Mouse (Mus musculus): ENCODE results near the gene P3h3.
"Not testable (repeated sequence)": the region's sequence is repeated elsewhere in the genome, so short reads cannot be mapped to it uniquely, and the experiment has no call there.

P3h3 gene

DNA sequence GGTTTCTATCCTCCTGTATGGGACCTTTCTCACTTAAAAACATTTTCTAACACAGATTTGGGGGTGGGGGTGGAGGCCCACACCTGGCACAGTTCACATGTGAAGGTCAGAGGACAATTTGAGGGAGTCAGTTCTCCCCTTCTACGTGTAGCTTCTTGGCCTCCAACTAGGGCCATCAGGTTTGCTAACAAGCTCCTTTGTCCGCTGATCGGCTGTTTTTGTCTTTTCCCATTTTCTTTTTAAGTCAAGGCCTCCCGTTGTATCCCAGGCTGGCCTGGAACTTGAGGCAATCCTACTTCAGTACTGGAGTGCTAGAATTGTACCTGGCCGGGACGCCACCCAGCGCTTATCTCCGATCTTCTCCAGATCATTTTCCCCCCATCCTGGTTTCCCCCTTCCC lies 25.9 kb downstream of the P3h3 start:
- Histone ChIP-seq H3K4me3 (replicated peaks; ENCODE audit: low read length) (peak overlapping the region; percentile 98), H3K9me3 (ENCODE audit: low read length) (no peaks in the 10 kb centered on the region), H3K27me3 (ENCODE audit: insufficient read depth, low read length) (no peaks in the 10 kb centered on the region), H3K36me3 (ENCODE audit: insufficient read depth, low read length) (peaks cover 58% of the 10 kb centered on the region), H3K4me1 (replicated peaks; ENCODE audit: low read depth, low read length) (peaks cover 79% of the 10 kb centered on the region)
- no peak for TF ChIP-seq CTCF (conservative IDR thresholded peaks at IDR 0.05; ENCODE audit: low read length)
- TF ChIP-seq POU5F1 (IDR thresholded peaks at IDR 0.05; ENCODE audit: borderline replicate concordance, low read length): no peak
- TF ChIP-seq NANOG (IDR thresholded peaks at IDR 0.05; ENCODE audit: borderline replicate concordance, low read length): peak; percentile 99

DNA sequence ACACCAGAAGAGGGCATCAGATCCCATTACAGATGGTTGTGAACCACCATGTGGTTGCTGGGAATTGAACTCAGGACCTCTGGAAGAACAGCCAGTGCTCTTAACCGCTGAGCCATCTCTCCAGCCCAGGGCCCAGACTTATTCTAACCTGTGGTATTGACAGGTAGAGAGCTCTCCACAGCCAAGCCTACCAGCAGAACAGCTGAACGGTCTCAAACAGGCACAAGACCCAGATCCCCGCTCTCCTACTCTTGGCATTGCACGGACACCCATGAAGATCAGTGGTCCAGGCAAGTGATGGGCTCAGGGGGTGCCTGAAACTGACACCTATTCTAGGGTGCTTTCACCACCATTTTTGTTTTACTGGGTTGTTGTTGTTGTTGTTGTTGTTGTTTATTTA lies 26.4 kb downstream of the P3h3 start:
- H3K36me3 ChIP-seq (ENCODE audit: insufficient read depth, low read length): peaks cover 63% of the 10 kb centered on the region
- H3K9me3 ChIP-seq (ENCODE audit: low read length); H3K27me3 ChIP-seq (ENCODE audit: insufficient read depth, low read length): not testable (repeated sequence)
- peak overlapping the region; percentile 98 for H3K4me3 ChIP-seq (replicated peaks; ENCODE audit: low read length)
- H3K4me1 ChIP-seq (replicated peaks; ENCODE audit: low read depth, low read length): peaks cover 76% of the 10 kb centered on the region

- Histone ChIP-seq H3K4me1 (replicated peaks; ENCODE audit: low read depth, low read length) (peaks cover 64% of the 10 kb centered on the region), H3K4me3 (replicated peaks; ENCODE audit: low read length) (peak overlapping the region; percentile 98), H3K36me3 (ENCODE audit: insufficient read depth, low read length) (peaks cover 66% of the 10 kb centered on the region), H3K27me3 (ENCODE audit: insufficient read depth, low read length) (no peaks in the 10 kb centered on the region), H3K9me3 (ENCODE audit: low read length) (no peaks in the 10 kb centered on the region)
- TF ChIP-seq POU5F1 (IDR thresholded peaks at IDR 0.05; ENCODE audit: borderline replicate concordance, low read length): no peak
- TF ChIP-seq NANOG (IDR thresholded peaks at IDR 0.05; ENCODE audit: borderline replicate concordance, low read length): no peak
- no peak for TF ChIP-seq CTCF (conservative IDR thresholded peaks at IDR 0.05; ENCODE audit: low read length)
These were observed 27.5 kb downstream of the P3h3 start for GRCm38 (mm10) chr6:124829799-124830700.

- H3K9me3 ChIP-seq (ENCODE audit: low read length): no peaks in the 10 kb centered on the region
- H3K4me3 ChIP-seq (replicated peaks; ENCODE audit: low read length): peak within 1 kb of the TSS; percentile 98
- TF ChIP-seq POU5F1 (IDR thresholded peaks at IDR 0.05; ENCODE audit: borderline replicate concordance, low read length) (no peak), NANOG (IDR thresholded peaks at IDR 0.05; ENCODE audit: borderline replicate concordance, low read length) (peak; percentile 41; the same call in 1 of the 2 replicates), CTCF (conservative IDR thresholded peaks at IDR 0.05; ENCODE audit: low read length) (no peak)
- H3K27me3 ChIP-seq (ENCODE audit: insufficient read depth, low read length): no peaks in the 10 kb centered on the region
- peaks cover 66% of the 10 kb centered on the region for H3K36me3 ChIP-seq (ENCODE audit: insufficient read depth, low read length)
- H3K4me1 ChIP-seq (replicated peaks; ENCODE audit: low read depth, low read length): peaks cover 55% of the 10 kb centered on the region
These were observed 28.4 kb downstream of the P3h3 start, which contains the start of the genes Usp5 and Cdca3 for GRCm38 (mm10) chr6:124828868-124829798. Usp5 (minus strand) TSS chr6:124829484. Cdca3 (plus strand) TSS chr6:124829547.

DNA sequence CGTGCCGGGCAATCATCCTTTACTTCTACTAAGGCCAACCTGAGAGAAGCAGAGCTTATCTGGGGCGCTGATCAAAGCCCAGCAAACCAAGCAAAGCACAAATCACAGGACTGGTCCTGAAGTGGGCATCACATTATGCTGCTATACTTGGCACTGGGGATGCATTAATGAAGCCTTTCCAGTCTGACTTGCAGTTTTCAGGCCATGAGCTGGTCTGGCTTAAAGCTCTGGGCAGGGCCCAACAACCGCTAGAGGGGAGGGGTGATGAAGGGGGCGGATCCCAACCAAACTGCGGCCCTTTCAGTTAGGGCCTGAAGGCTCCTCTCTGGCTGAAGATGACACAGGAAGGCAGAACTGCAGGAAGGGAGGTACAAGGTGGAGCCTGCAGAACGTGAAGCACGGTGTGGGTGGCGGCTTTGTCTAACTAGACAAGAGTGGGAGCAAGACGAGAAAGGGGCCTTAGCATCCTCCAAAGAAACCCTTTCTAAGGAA lies 29.4 kb downstream of the P3h3 start:
- H3K4me1 ChIP-seq (replicated peaks; ENCODE audit: low read depth, low read length): peaks cover 47% of the 10 kb centered on the region
- peak overlapping the region; percentile 98 for H3K4me3 ChIP-seq (replicated peaks; ENCODE audit: low read length)
- no peaks in the 10 kb centered on the region for H3K27me3 ChIP-seq (ENCODE audit: insufficient read depth, low read length)
- H3K9me3 ChIP-seq (ENCODE audit: low read length): no peaks in the 10 kb centered on the region
- H3K36me3 ChIP-seq (ENCODE audit: insufficient read depth, low read length): peaks cover 66% of the 10 kb centered on the region
- no peak for TF ChIP-seq POU5F1 (IDR thresholded peaks at IDR 0.05; ENCODE audit: borderline replicate concordance, low read length)
- TF ChIP-seq NANOG (IDR thresholded peaks at IDR 0.05; ENCODE audit: borderline replicate concordance, low read length): no peak
- no peak for TF ChIP-seq CTCF (conservative IDR thresholded peaks at IDR 0.05; ENCODE audit: low read length)

GRCm38 (mm10) chr6:124822049-124822448 lies 35.5 kb downstream of the P3h3 start:
- Histone ChIP-seq H3K4me1 (replicated peaks; ENCODE audit: low read depth, low read length) (peaks cover 21% of the 10 kb centered on the region), H3K36me3 (ENCODE audit: insufficient read depth, low read length) (peaks cover 100% of the 10 kb centered on the region), H3K9me3 (ENCODE audit: low read length) (no peaks in the 10 kb centered on the region), H3K27me3 (ENCODE audit: insufficient read depth, low read length) (no peaks in the 10 kb centered on the region), H3K4me3 (replicated peaks; ENCODE audit: low read length) (no peak overlapping the region)
- TF ChIP-seq CTCF (conservative IDR thresholded peaks at IDR 0.05; ENCODE audit: low read length): no peak
- TF ChIP-seq POU5F1 (IDR thresholded peaks at IDR 0.05; ENCODE audit: borderline replicate concordance, low read length): no peak
- no peak for TF ChIP-seq NANOG (IDR thresholded peaks at IDR 0.05; ENCODE audit: borderline replicate concordance, low read length)

GRCm38 (mm10) chr6:124820891-124821290 lies 36.7 kb downstream of the P3h3 start:
- H3K36me3 ChIP-seq (ENCODE audit: insufficient read depth, low read length): peaks cover 100% of the 10 kb centered on the region
- no peak overlapping the region for H3K4me3 ChIP-seq (replicated peaks; ENCODE audit: low read length)
- TF ChIP-seq CTCF (conservative IDR thresholded peaks at IDR 0.05; ENCODE audit: low read length) (no peak), NANOG (IDR thresholded peaks at IDR 0.05; ENCODE audit: borderline replicate concordance, low read length) (no peak), POU5F1 (IDR thresholded peaks at IDR 0.05; ENCODE audit: borderline replicate concordance, low read length) (no peak)
- no peaks in the 10 kb centered on the region for H3K27me3 ChIP-seq (ENCODE audit: insufficient read depth, low read length)
- H3K9me3 ChIP-seq (ENCODE audit: low read length): no peaks in the 10 kb centered on the region
- H3K4me1 ChIP-seq (replicated peaks; ENCODE audit: low read depth, low read length): peaks cover 16% of the 10 kb centered on the region

DNA sequence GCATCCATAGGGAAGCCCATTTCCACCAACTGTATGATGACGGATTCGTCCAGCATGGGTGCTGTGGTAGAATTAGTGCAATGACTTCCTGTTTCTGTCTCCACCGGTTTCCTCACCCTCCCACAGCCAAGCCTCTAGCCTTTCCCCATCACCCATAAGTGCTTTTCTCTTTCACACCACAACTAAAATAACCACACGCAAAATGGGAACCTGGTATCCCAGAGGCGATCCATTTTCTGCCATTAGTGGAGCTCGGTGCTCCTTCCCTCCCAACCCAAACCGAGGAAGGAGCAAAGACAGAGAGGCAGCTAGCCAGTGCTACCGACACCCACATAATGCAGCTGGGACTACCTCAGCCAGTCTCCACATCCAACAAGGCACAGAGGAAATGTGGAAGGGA lies 39.6 kb downstream of the P3h3 start:
- H3K4me3 ChIP-seq (replicated peaks; ENCODE audit: low read length): no peak overlapping the region

More for the DNA sequence above, 39.6 kb downstream of the P3h3 start:
- H3K4me1 ChIP-seq (replicated peaks; ENCODE audit: low read depth, low read length): peaks cover 33% of the 10 kb centered on the region
- H3K36me3 ChIP-seq (ENCODE audit: insufficient read depth, low read length): peaks cover 85% of the 10 kb centered on the region
- H3K9me3 ChIP-seq (ENCODE audit: low read length): no peaks in the 10 kb centered on the region
- no peak for TF ChIP-seq POU5F1 (IDR thresholded peaks at IDR 0.05; ENCODE audit: borderline replicate concordance, low read length)
- no peak for TF ChIP-seq NANOG (IDR thresholded peaks at IDR 0.05; ENCODE audit: borderline replicate concordance, low read length)
- no peak for TF ChIP-seq CTCF (conservative IDR thresholded peaks at IDR 0.05; ENCODE audit: low read length)
- H3K27me3 ChIP-seq (ENCODE audit: insufficient read depth, low read length): no peaks in the 10 kb centered on the region
